Mouse (Mus musculus) B cell, adult 62 days (primary cell): ENCODE data around the gene BC061212. TPM values are rescaled to one million over a fixed set of nuclear protein-coding genes. Genes with fewer than 3 reads are reported as not detected.

ENCODE experiments used
- total RNA-seq: library from RNA; stranded (reverse); gene quantifications from 4 replicates; pipeline ENCODE4 v1.2.4, GENCODE M21; 2023

BC061212 gene
- total RNA-seq = not detected in 4 replicates

DNA sequence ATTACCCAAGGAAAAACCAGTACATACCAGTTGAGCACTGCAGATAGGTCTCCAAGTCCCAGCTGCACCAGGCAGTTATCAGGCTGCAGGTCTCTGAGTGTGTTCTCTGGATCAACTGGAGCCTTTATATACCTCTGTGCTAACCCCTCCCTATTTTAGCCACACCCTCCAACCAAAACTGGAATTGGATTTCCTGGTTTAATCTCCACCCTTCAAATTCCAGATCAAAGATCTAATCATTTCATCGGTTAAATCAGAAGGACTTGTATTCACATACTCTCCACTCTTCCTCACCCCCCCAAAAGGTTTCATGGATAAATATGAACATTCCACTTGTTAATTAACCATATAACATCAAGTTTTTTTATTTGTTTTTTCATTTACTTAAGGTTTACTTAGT lies at the start of gene BC061212:
TSS of gene BC061212 (minus strand) at position 101 of the 400 bp plus-strand sequence.

DNA sequence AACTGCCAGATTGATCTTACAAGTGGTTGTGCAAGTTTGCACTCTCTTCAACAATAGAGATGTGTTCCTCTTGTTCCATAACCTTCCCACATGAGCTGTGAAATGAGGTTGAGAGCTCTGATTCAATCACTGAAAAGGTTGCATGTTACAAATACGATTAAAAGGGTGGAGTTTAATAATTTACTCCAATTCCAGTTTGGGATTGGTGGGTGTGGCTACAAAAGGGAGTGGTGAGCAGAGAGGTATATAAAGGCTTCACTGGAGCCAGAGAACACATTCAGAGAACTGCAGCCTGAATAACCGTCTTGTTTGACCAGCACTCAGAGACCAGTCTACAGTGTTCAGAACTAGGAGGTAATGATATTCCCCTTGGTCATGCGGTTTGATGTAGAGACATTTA lies 5.7 kb upstream of the BC061212 start, which contains the start of gene Gm6351:
TSS of gene Gm6351 (plus strand) at position 301 of the 400 bp plus-strand sequence.

Other genes with a start within 250 kb of the BC061212 start
- gene Gm7792, start 226.8 kb downstream of the BC061212 start, total RNA-seq = not detected in 4 replicates
- not detected in 4 replicates for gene Gm16429, start 141.5 kb downstream of the BC061212 start, total RNA-seq
- gene Gm6351, start 5.8 kb upstream of the BC061212 start, total RNA-seq = not detected in 4 replicates
- gene Gm3106, start 147.5 kb upstream of the BC061212 start, total RNA-seq = not detected in 4 replicates
- not detected in 4 replicates for gene A430089I19Rik, start 236.3 kb upstream of the BC061212 start, total RNA-seq
- gene Gm6502, start 243.9 kb upstream of the BC061212 start, total RNA-seq = not detected in 4 replicates